Mouse (Mus musculus) neutrophil, adult 5-6 weeks (primary cell): Measurements from ENCODE around the gene Rpl9. TPM values are rescaled to one million over a fixed set of nuclear protein-coding genes. Genes with fewer than 3 reads are reported as not detected.
A peak's percentile ranks its signal among the peaks of the same experiment; 100 is the strongest.

Source experiments
- ATAC-seq: fragments of 151-379, 151-347 bp; 2 replicates; pipeline ENCODE4 v1.8.0; 2017; ENCODE audit warnings: mild to moderate bottlenecking, moderate TSS enrichment; ENCODE audit not compliant: insufficient number of reproducible peaks, poor library complexity, low FRiP score, severe bottlenecking; ENCODE audit errors: extremely low read depth
- total RNA-seq: library from RNA; stranded (forward); fragments of 200-1000 nt; gene quantifications from 2 replicates; pipeline ENCODE4 v1.2.3, GENCODE M21; 2017

Rpl9 gene
- total RNA-seq, 1 experiment from 2014 or later = 1,010 TPM

- ATAC-seq = no peak
Measured at GRCm38 (mm10) chr5:65387008-65387867, 4.0 kb downstream of the Rpl9 start.

- no peak for ATAC-seq
Measured at GRCm38 (mm10) chr5:65385704-65386103, 5.5 kb downstream of the Rpl9 start.

- ATAC-seq = no peak
Measured at GRCm38 (mm10) chr5:65374746-65375145, 16.5 kb downstream of the Rpl9 start.

- ATAC-seq = no peak
Measured at GRCm38 (mm10) chr5:65371551-65371950, 19.7 kb downstream of the Rpl9 start.

GRCm38 (mm10) chr5:65367837-65368236, 23.4 kb downstream of the Rpl9 start:
- no peak for ATAC-seq

GRCm38 (mm10) chr5:65357771-65358170, 33.5 kb downstream of the Rpl9 start:
- no peak for ATAC-seq

GRCm38 (mm10) chr5:65356851-65357250, 34.4 kb downstream of the Rpl9 start:
- 0 out of 2 replicates have a peak, but pooled peaks have one; percentile 48 for ATAC-seq

GRCm38 (mm10) chr5:65354985-65355384, 36.3 kb downstream of the Rpl9 start:
- ATAC-seq = peak; percentile 30; the same call in 1 of the 2 replicates

GRCm38 (mm10) chr5:65354097-65354496, 37.1 kb downstream of the Rpl9 start:
- ATAC-seq = no peak

GRCm38 (mm10) chr5:65350508-65350907, 40.7 kb downstream of the Rpl9 start:
- ATAC-seq = no peak

- ATAC-seq = no peak
Measured at GRCm38 (mm10) chr5:65348168-65348567, 43.1 kb downstream of the Rpl9 start, which contains the start of gene Klb. TSS of gene Klb (plus strand) at chr5:65348314.

GRCm38 (mm10) chr5:65340167-65340566, 51.1 kb downstream of the Rpl9 start:
- no peak for ATAC-seq

GRCm38 (mm10) chr5:65338394-65338793, 52.9 kb downstream of the Rpl9 start:
- ATAC-seq = no peak

Other genes starting within 250 kb of the Rpl9 start
- 2.4 and 2.6 TPM in 2 replicates for gene Wdr19, start 191.7 kb downstream of the Rpl9 start, total RNA-seq
- gene Rfc1, start 55.8 kb downstream of the Rpl9 start, total RNA-seq = 120 and 132 TPM in 2 replicates
- not detected in 2 replicates for gene Klb, start 43.1 kb downstream of the Rpl9 start, total RNA-seq
- 48.3 and 66.2 TPM in 2 replicates for gene Lias, start 53 bp upstream of the Rpl9 start, total RNA-seq
- 30.3 and 45.6 TPM in 2 replicates for gene Ugdh, start 44.5 kb upstream of the Rpl9 start, total RNA-seq
- not detected in 2 replicates for gene Gm43552, start 101.4 kb upstream of the Rpl9 start, total RNA-seq
- 293 and 297 TPM in 2 replicates for gene Smim14, start 145.7 kb upstream of the Rpl9 start, total RNA-seq
- gene Ube2k, start 145.8 kb upstream of the Rpl9 start, total RNA-seq = 42.8 and 43.2 TPM in 2 replicates